Comparison of ENCODE assay signal across 10 mouse cellular contexts in genomic region chr4:46404042-46404795, GRCm38 (mm10). TPM values are rescaled to one million over a fixed set of nuclear protein-coding genes. Genes with fewer than 3 reads are reported as not detected.
DNase-seq lines count a peak whose midpoint lies in the region; ATAC-seq and TF ChIP-seq lines count a peak whose summit lies in the region.
"Had no signal": no experiment of that assay in that cellular context is flagged by ENCODE, and none has a peak within 500 bp of the region (broad histone marks: within the 10 kb centered on the region; RNA-seq: fewer than 3 reads in every experiment).

No protein-coding gene starts in this region.

- no peak for DNase-seq in heart, adult 18-20 months
- peak; percentile 95 for DNase-seq in c-Kit-positive CD71-positive TER-119-positive erythroid progenitor cells, embryonic 14.5 days (ENCODE audit: low spot score)
- peak; percentile 75 for DNase-seq in liver, postnatal 0 days
- peak; percentile 67 for DNase-seq in thymus, adult 2 months
- no peak for DNase-seq in kidney, postnatal 36 days
- DNase-seq in midbrain, embryonic 14.5 days, result no peak

- WGBS in heart, embryonic 12.5 days, result 65% methylated on average over 6 of the region's 6 CpGs
- 31% methylated on average over 6 of the region's 6 CpGs for WGBS in liver, postnatal 0 days (ENCODE audit: insufficient replicate concordance)
- WGBS in thymus, adult 2 months, result 31% methylated on average over 6 of the region's 6 CpGs
- 85% methylated on average over 6 of the region's 6 CpGs for WGBS in midbrain, embryonic 14.5 days
- 85% methylated on average over 6 of the region's 6 CpGs for WGBS in forebrain, embryonic 16.5 days

- H3K27me3 ChIP-seq in heart, embryonic 12.5 days (replicated peaks), result no peaks in the 10 kb centered on the region
- H3K27me3 ChIP-seq in liver, postnatal 0 days (ENCODE audit: insufficient read depth, low read length), result no peaks in the 10 kb centered on the region
- H3K27me3 ChIP-seq in thymus, adult 2 months (ENCODE audit: control insufficient read depth, insufficient read depth, low read length), result no peaks in the 10 kb centered on the region
- H3K27me3 ChIP-seq in midbrain, embryonic 14.5 days (ENCODE audit: control insufficient read depth, insufficient read depth, low read length), result no peaks in the 10 kb centered on the region
- H3K27me3 ChIP-seq in forebrain, embryonic 16.5 days (replicated peaks; ENCODE audit: control insufficient read depth, insufficient read depth, low read length), result no peaks in the 10 kb centered on the region
- H3K27me3 ChIP-seq: hindbrain, embryonic 15.5 days had no signal

- H3K27ac ChIP-seq in heart, embryonic 12.5 days (ENCODE audit: poor library complexity, severe bottlenecking), result 0 out of 2 replicates have a peak overlapping the region, but pooled peaks have one; percentile 7
- peak overlapping the region; percentile 89 for H3K27ac ChIP-seq in liver, postnatal 0 days (ENCODE audit: low read depth)
- H3K27ac ChIP-seq in thymus, adult 2 months (ENCODE audit: control insufficient read depth, insufficient read depth, low read length), result peak overlapping the region; percentile 25; the same call in 1 of the 2 replicates
- no peak overlapping the region for H3K27ac ChIP-seq in midbrain, embryonic 14.5 days (replicated peaks; ENCODE audit: low read depth, low read length)
- H3K27ac ChIP-seq in forebrain, embryonic 16.5 days (ENCODE audit: low read length), result no peak overlapping the region
- H3K27ac ChIP-seq: hindbrain, embryonic 15.5 days had no signal

- no peaks in the 10 kb centered on the region for H3K4me1 ChIP-seq in heart, embryonic 12.5 days (replicated peaks)
- H3K4me1 ChIP-seq in liver, postnatal 0 days (ENCODE audit: insufficient read depth), result peaks cover 41% of the 10 kb centered on the region
- H3K4me1 ChIP-seq in thymus, adult 2 months (replicated peaks; ENCODE audit: control insufficient read depth, insufficient read depth, low read length), result peaks cover 23% of the 10 kb centered on the region
- H3K4me1 ChIP-seq in midbrain, embryonic 14.5 days (ENCODE audit: control insufficient read depth, insufficient read depth, low read length), result no peaks in the 10 kb centered on the region
- H3K4me1 ChIP-seq in forebrain, embryonic 16.5 days (replicated peaks; ENCODE audit: control insufficient read depth, insufficient read depth, low read length), result no peaks in the 10 kb centered on the region
- H3K4me1 ChIP-seq: hindbrain, embryonic 15.5 days had no signal

- no peak overlapping the region for H3K4me3 ChIP-seq in heart, embryonic 12.5 days
- peak overlapping the region; percentile 54 for H3K4me3 ChIP-seq in liver, postnatal 0 days (ENCODE audit: low read depth, low read length)
- peak overlapping the region; percentile 29 for H3K4me3 ChIP-seq in thymus, adult 2 months (ENCODE audit: control insufficient read depth, insufficient read depth, low read length)
- H3K4me3 ChIP-seq in midbrain, embryonic 14.5 days (replicated peaks; ENCODE audit: low read depth, low read length), result no peak overlapping the region
- no peak overlapping the region for H3K4me3 ChIP-seq in forebrain, embryonic 16.5 days (replicated peaks; ENCODE audit: low read length)
- H3K4me3 ChIP-seq: hindbrain, embryonic 15.5 days had no signal

- ATAC-seq in heart, embryonic 12.5 days (ENCODE audit: insufficient number of reproducible peaks, low FRiP score), result peak; percentile 76
- peak; percentile 88 for ATAC-seq in liver, postnatal 0 days
- ATAC-seq in midbrain, embryonic 14.5 days (ENCODE audit: low FRiP score, low TSS enrichment), result no peak
- ATAC-seq in forebrain, embryonic 16.5 days, result no peak

- no peak overlapping the region for H3K9ac ChIP-seq in heart, embryonic 12.5 days
- H3K9ac ChIP-seq in liver, postnatal 0 days (replicated peaks), result peak overlapping the region; percentile 81
- H3K9ac ChIP-seq in midbrain, embryonic 14.5 days (replicated peaks; ENCODE audit: low read length), result no peak overlapping the region
- no peak overlapping the region for H3K9ac ChIP-seq in forebrain, embryonic 16.5 days (replicated peaks; ENCODE audit: low read depth, low read length)
- H3K9ac ChIP-seq: hindbrain, embryonic 15.5 days had no signal

- TF ChIP-seq POLR2A in thymus, adult 2 months (IDR thresholded peaks at IDR 0.05; ENCODE audit: control insufficient read depth, extremely low read depth, insufficient read depth, low read length, poor library complexity), result no peak

- TF ChIP-seq EP300 in liver, postnatal 0 days (IDR thresholded peaks at IDR 0.05; ENCODE audit: low read depth), result peak; percentile 99

- H3K9me3 ChIP-seq in heart, embryonic 12.5 days (replicated peaks), result no peaks in the 10 kb centered on the region
- H3K9me3 ChIP-seq in liver, postnatal 0 days (ENCODE audit: low read length), result no peaks in the 10 kb centered on the region
- no peaks in the 10 kb centered on the region for H3K9me3 ChIP-seq in midbrain, embryonic 14.5 days (ENCODE audit: control insufficient read depth, low read length)
- no peaks in the 10 kb centered on the region for H3K9me3 ChIP-seq in forebrain, embryonic 16.5 days (ENCODE audit: control insufficient read depth, low read length)
- H3K9me3 ChIP-seq: hindbrain, embryonic 15.5 days had no signal

- TF ChIP-seq CTCF in liver, postnatal 0 days (IDR thresholded peaks at IDR 0.05; ENCODE audit: low read depth), result no peak
- TF ChIP-seq CTCF in thymus, adult 2 months (IDR thresholded peaks at IDR 0.05; ENCODE audit: borderline replicate concordance, control insufficient read depth, extremely low read depth, insufficient read depth, low read length, poor library complexity), result no peak

- H3K4me2 ChIP-seq in heart, embryonic 12.5 days, result peak overlapping the region; percentile 11; the same call in 1 of the 2 replicates
- peak overlapping the region; percentile 65 for H3K4me2 ChIP-seq in liver, postnatal 0 days (ENCODE audit: low read depth, low read length)
- no peak overlapping the region for H3K4me2 ChIP-seq in midbrain, embryonic 14.5 days (ENCODE audit: low read length)
- H3K4me2 ChIP-seq in forebrain, embryonic 16.5 days (ENCODE audit: low read length), result no peak overlapping the region
- H3K4me2 ChIP-seq: hindbrain, embryonic 15.5 days had no signal

- H3K36me3 ChIP-seq in heart, embryonic 12.5 days, result no peaks in the 10 kb centered on the region
- H3K36me3 ChIP-seq in liver, postnatal 0 days (replicated peaks; ENCODE audit: insufficient read depth, low read length), result peaks cover 20% of the 10 kb centered on the region
- H3K36me3 ChIP-seq in thymus, adult 2 months (ENCODE audit: control insufficient read depth, insufficient read depth, low read length), result no peaks in the 10 kb centered on the region
- no peaks in the 10 kb centered on the region for H3K36me3 ChIP-seq in midbrain, embryonic 14.5 days (ENCODE audit: control insufficient read depth, insufficient read depth, low read length)
- H3K36me3 ChIP-seq in forebrain, embryonic 16.5 days (ENCODE audit: control insufficient read depth, insufficient read depth), result no peaks in the 10 kb centered on the region
- H3K36me3 ChIP-seq: hindbrain, embryonic 15.5 days had no signal

RNA-seq across cellular contexts. Expression of gene Hemgn, which starts 9.1 kb away (rescaled TPM):
- 9.7 and 12.4 TPM in 2 replicates for polyA plus RNA-seq in heart, embryonic 12.5 days (2016; fragmentation: Nextera tagmentation; extraction: Ambion mirVana)
- total RNA-seq in heart, adult 18-20 months (2021), result under 1 TPM; 0.15 TPM
- 117 and 135 TPM in 2 replicates for polyA plus RNA-seq in liver, postnatal 0 days (2015; fragmentation: Nextera tagmentation; extraction: Ambion mirVana)
- polyA plus RNA-seq in thymus, adult 2 months (2012; rRNA removed), result 0.93 and 1.3 TPM in 2 replicates
- 0.12 TPM in 1 of 2 replicates, not detected in the other for polyA plus RNA-seq in midbrain, embryonic 14.5 days (2014; fragmentation: Nextera tagmentation; extraction: Ambion mirVana)
- 0.09 and 0.10 TPM in 2 replicates for polyA plus RNA-seq in forebrain, embryonic 16.5 days (2015; fragmentation: Nextera tagmentation; extraction: Ambion mirVana)
- total RNA-seq: left cerebral cortex, postnatal 14 days had no signal

RNA-seq across cellular contexts. Expression of gene Trmo, which starts 15.0 kb away (rescaled TPM):
- polyA plus RNA-seq in heart, embryonic 12.5 days (2016; fragmentation: Nextera tagmentation; extraction: Ambion mirVana), result 8.3 and 8.7 TPM in 2 replicates
- 1 to 10 TPM; 3.2 to 4.7 TPM for total RNA-seq in heart, adult 18-20 months (2021)
- polyA plus RNA-seq in liver, postnatal 0 days (2015; fragmentation: Nextera tagmentation; extraction: Ambion mirVana), result 4.2 and 6.1 TPM in 2 replicates
- 11.9 and 13.5 TPM in 2 replicates for polyA plus RNA-seq in thymus, adult 2 months (2012; rRNA removed)
- polyA plus RNA-seq in midbrain, embryonic 14.5 days (2014; fragmentation: Nextera tagmentation; extraction: Ambion mirVana), result 8.6 and 10.1 TPM in 2 replicates
- 12.7 and 13.4 TPM in 2 replicates for polyA plus RNA-seq in forebrain, embryonic 16.5 days (2015; fragmentation: Nextera tagmentation; extraction: Ambion mirVana)

RNA-seq across cellular contexts. Expression of gene Anp32b, which starts 46.5 kb away (rescaled TPM):
- 209 and 214 TPM in 2 replicates for polyA plus RNA-seq in heart, embryonic 12.5 days (2016; fragmentation: Nextera tagmentation; extraction: Ambion mirVana)
- total RNA-seq in heart, adult 18-20 months (2021), result 10 to 100 TPM; 55.2 to 56.6 TPM
- polyA plus RNA-seq in liver, postnatal 0 days (2015; fragmentation: Nextera tagmentation; extraction: Ambion mirVana), result 184 and 188 TPM in 2 replicates
- 52.6 and 126 TPM in 2 replicates for polyA plus RNA-seq in thymus, adult 2 months (2012; rRNA removed)
- polyA plus RNA-seq in midbrain, embryonic 14.5 days (2014; fragmentation: Nextera tagmentation; extraction: Ambion mirVana), result 64.0 and 70.4 TPM in 2 replicates
- polyA plus RNA-seq in forebrain, embryonic 16.5 days (2015; fragmentation: Nextera tagmentation; extraction: Ambion mirVana), result 105 and 114 TPM in 2 replicates

Comparison
In these comparisons a context has a peak if more than half of its experiments do, and no peak if none do; other contexts are left out.
1. ATAC-seq: peak in heart, embryonic 12.5 days (single experiment) and liver, postnatal 0 days (single experiment); none in midbrain, embryonic 14.5 days (single experiment) and forebrain, embryonic 16.5 days (single experiment).
2. H3K27ac ChIP-seq: peak in heart, embryonic 12.5 days (single experiment), liver, postnatal 0 days (single experiment) and thymus, adult 2 months (single experiment); none in midbrain, embryonic 14.5 days (single experiment) and forebrain, embryonic 16.5 days (single experiment).
3. H3K4me2 ChIP-seq: peak in heart, embryonic 12.5 days (single experiment) and liver, postnatal 0 days (single experiment); none in midbrain, embryonic 14.5 days (single experiment) and forebrain, embryonic 16.5 days (single experiment).
4. H3K4me3 ChIP-seq: peak in liver, postnatal 0 days (single experiment) and thymus, adult 2 months (single experiment); none in heart, embryonic 12.5 days (single experiment), midbrain, embryonic 14.5 days (single experiment) and forebrain, embryonic 16.5 days (single experiment).
5. DNase-seq: peak in c-Kit-positive CD71-positive TER-119-positive erythroid progenitor cells, embryonic 14.5 days (single experiment), liver, postnatal 0 days (single experiment) and thymus, adult 2 months (single experiment); none in heart, adult 18-20 months (0 of 2), kidney, postnatal 36 days (0 of 2) and midbrain, embryonic 14.5 days (single experiment).